Mouse (Mus musculus): ENCODE data around the gene Padi2.

GRCm38 (mm10) chr4:140882981-140883380 is 23.2 kb upstream of the Padi2 start:
- no peak for TF ChIP-seq CTCF (IDR thresholded peaks at IDR 0.05; ENCODE audit: low read depth)
- no peak for TF ChIP-seq EP300 (IDR thresholded peaks at IDR 0.05; ENCODE audit: low read depth)

All from liver, embryonic 14.5 days (tissue).